Mouse (Mus musculus): ENCODE results near the gene Nck2. TPM values are rescaled to one million over a fixed set of nuclear protein-coding genes. Genes with fewer than 3 reads are reported as not detected.

Gene Nck2
- polyA plus RNA-seq, 1 experiment from 2014 or later: 35.6 TPM

GRCm38 (mm10) chr1:43412825-43413224 is 31.6 kb upstream of the Nck2 start:
- Histone ChIP-seq H3K4me2 (no peak overlapping the region), H3K4me1 (replicated peaks) (peaks cover 14% of the 10 kb centered on the region), H3K36me3 (no peaks in the 10 kb centered on the region), H3K4me3 (no peak overlapping the region), H3K9ac (no peak overlapping the region), H3K27ac (ENCODE audit: poor library complexity, severe bottlenecking) (no peak overlapping the region; the same call in 1 of the 2 replicates), H3K9me3 (replicated peaks) (no peaks in the 10 kb centered on the region), H3K27me3 (replicated peaks) (no peaks in the 10 kb centered on the region)
- WGBS: 68% methylated on average over 3 of the region's 3 CpGs
- peak; percentile 63 for ATAC-seq (ENCODE audit: insufficient number of reproducible peaks, low FRiP score)

DNA sequence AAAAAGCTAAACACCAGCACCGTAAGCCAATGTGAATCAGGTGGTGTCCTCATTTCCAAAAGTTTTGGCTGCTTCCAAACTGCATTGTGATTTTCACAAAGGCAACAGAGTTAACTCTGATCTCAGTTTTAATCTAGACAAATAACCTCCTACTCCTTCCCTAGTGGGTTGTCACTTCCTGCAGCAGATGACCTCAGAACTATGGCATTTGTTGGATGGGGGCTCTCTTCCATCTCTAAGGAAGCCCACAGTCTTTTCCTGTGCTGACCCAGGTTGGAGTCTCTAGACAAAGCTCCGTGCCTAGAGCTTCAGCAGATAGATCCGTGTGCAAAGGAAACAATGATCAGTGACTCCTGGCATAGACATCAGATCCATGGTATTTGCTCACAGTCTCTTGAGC is 31.1 kb upstream of the Nck2 start:
- WGBS: 59% methylated on average over 3 of the region's 3 CpGs
- no peak overlapping the region for H3K4me2 ChIP-seq
- H3K27me3 ChIP-seq (replicated peaks): no peaks in the 10 kb centered on the region
- peaks cover 14% of the 10 kb centered on the region for H3K4me1 ChIP-seq (replicated peaks)
- no peaks in the 10 kb centered on the region for H3K9me3 ChIP-seq (replicated peaks)
- no peak overlapping the region for H3K27ac ChIP-seq (ENCODE audit: poor library complexity, severe bottlenecking)
- no peak overlapping the region for H3K4me3 ChIP-seq
- ATAC-seq (ENCODE audit: insufficient number of reproducible peaks, low FRiP score): no peak
- H3K9ac ChIP-seq: no peak overlapping the region
- no peaks in the 10 kb centered on the region for H3K36me3 ChIP-seq

DNA sequence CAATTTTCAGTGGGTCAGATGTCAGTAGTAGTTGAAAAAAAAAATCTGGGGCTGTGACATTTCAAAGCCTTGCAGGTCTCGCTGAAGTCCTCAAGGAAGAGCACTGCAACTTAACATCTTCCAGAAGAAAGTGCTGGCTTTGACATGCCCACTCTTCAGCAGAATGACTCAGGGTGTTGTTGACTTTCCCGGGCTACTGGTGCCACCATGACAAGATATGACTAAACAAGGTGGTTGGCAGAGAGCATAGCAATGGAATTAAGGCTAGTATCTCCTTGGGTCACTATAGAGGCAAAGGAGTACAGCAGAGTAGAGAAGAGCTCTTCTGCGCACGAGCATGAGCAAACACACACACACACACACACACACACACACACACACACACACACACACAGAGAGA is 30.6 kb upstream of the Nck2 start:
- Histone ChIP-seq H3K36me3 (no peaks in the 10 kb centered on the region), H3K4me3 (no peak overlapping the region), H3K9ac (no peak overlapping the region), H3K4me2 (no peak overlapping the region), H3K27me3 (replicated peaks) (no peaks in the 10 kb centered on the region), H3K27ac (ENCODE audit: poor library complexity, severe bottlenecking) (no peak overlapping the region; the same call in 1 of the 2 replicates), H3K4me1 (replicated peaks) (peaks cover 14% of the 10 kb centered on the region), H3K9me3 (replicated peaks) (no peaks in the 10 kb centered on the region)
- ATAC-seq (ENCODE audit: insufficient number of reproducible peaks, low FRiP score): peak; percentile 69
- 66% methylated on average over 4 of the region's 4 CpGs for WGBS

DNA sequence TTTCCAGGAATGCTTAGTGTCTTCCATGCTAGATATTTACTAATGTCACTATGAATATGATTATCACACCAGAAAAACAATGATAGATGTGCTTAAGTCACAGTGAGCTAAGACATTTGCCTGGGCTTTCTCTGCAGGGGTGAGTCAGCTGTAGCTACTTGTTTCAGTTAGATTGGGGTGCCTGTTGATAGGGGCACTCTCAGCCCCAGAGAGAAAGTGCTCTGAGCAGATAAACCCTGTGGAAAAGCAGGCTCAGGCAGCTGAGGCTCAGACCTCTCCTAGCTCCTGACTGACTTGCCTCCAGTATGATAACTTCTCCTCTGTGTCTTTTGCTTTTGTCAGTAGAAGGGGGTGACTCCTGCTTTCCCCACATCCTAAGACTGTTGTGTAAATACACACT is 30.2 kb upstream of the Nck2 start:
- Histone ChIP-seq H3K4me3 (no peak overlapping the region), H3K4me2 (no peak overlapping the region)
- ATAC-seq (ENCODE audit: insufficient number of reproducible peaks, low FRiP score): peak; percentile 92

DNA sequence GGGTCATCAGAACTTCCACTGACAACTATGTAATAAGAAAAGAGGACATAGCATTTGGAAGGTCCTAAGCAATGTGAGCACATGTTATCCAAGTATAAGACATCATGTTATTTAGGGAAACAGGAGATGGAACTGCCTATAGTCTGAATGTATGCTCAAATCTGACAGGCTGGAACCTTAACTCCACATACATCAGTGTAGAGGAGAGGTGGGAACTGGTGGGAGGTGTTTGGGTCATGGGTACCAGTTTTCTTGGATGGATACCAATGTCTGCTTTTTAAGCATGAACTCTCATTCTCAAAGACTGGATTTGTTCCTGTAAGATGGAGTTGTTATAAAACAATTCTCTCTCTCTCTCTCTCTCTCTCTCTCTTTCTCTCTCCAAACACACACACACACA is 29.4 kb upstream of the Nck2 start:
- no peaks in the 10 kb centered on the region for H3K27me3 ChIP-seq (replicated peaks)
- no peaks in the 10 kb centered on the region for H3K9me3 ChIP-seq (replicated peaks)
- ATAC-seq (ENCODE audit: insufficient number of reproducible peaks, low FRiP score): no peak
- no peak overlapping the region for H3K9ac ChIP-seq
- no peaks in the 10 kb centered on the region for H3K36me3 ChIP-seq
- H3K4me1 ChIP-seq (replicated peaks): peaks cover 14% of the 10 kb centered on the region
- no peak overlapping the region for H3K4me3 ChIP-seq
- H3K4me2 ChIP-seq: no peak overlapping the region
- H3K27ac ChIP-seq (ENCODE audit: poor library complexity, severe bottlenecking): no peak overlapping the region

More for the DNA sequence above, 30.2 kb upstream of the Nck2 start:
- no peaks in the 10 kb centered on the region for H3K9me3 ChIP-seq (replicated peaks)
- H3K4me1 ChIP-seq (replicated peaks): peaks cover 14% of the 10 kb centered on the region
- H3K27ac ChIP-seq (ENCODE audit: poor library complexity, severe bottlenecking): no peak overlapping the region
- no peaks in the 10 kb centered on the region for H3K36me3 ChIP-seq
- H3K27me3 ChIP-seq (replicated peaks): no peaks in the 10 kb centered on the region
- no peak overlapping the region for H3K9ac ChIP-seq

DNA sequence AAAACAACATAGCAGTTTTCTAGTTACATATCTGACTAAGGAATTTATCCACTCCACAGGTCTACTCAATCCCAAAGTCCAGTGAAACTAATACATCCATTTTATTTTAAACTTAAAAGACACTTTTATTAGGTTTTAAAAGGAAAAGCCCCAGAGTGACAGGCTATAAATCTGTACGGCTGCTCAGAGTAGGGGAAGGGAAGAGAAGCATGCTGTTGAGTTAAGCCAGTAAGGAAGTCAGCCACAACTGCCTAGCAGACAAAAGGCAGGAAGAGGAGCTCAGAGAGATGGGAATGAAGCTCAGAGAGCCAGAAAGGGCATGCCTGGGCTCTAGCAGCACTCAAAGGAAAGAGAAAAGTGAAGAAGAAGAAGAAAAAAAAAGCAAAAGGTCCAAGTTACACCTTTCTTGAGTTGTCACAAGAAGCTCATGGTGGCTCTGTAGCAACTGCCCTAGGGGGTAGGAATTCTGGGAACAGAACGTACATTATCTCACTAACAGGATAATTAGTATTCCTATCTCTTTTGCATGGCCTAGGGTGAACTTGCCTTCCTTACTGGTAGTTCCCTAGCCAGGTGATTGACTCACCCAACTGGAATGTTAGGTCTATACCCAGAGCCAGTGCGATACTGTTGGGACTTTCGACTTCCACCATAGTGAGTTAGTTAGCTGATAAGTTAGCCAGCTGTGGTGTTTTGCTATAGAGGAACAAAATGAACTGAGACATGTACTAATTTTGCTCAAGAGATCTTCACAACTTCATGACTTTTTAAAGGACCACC is 21.2 kb upstream of the Nck2 start:
- whole genome bisulfite sequencing: 55% methylated on average over 4 of the region's 4 CpGs
- Histone ChIP-seq H3K9ac (no peak overlapping the region), H3K9me3 (replicated peaks) (no peaks in the 10 kb centered on the region; the same call in 1 of the 2 replicates), H3K4me1 (replicated peaks) (peaks cover 19% of the 10 kb centered on the region), H3K4me2 (no peak overlapping the region), H3K36me3 (no peaks in the 10 kb centered on the region), H3K27me3 (replicated peaks) (no peaks in the 10 kb centered on the region), H3K4me3 (no peak overlapping the region), H3K27ac (ENCODE audit: poor library complexity, severe bottlenecking) (no peak overlapping the region)
- ATAC-seq (ENCODE audit: insufficient number of reproducible peaks, low FRiP score): no peak

DNA sequence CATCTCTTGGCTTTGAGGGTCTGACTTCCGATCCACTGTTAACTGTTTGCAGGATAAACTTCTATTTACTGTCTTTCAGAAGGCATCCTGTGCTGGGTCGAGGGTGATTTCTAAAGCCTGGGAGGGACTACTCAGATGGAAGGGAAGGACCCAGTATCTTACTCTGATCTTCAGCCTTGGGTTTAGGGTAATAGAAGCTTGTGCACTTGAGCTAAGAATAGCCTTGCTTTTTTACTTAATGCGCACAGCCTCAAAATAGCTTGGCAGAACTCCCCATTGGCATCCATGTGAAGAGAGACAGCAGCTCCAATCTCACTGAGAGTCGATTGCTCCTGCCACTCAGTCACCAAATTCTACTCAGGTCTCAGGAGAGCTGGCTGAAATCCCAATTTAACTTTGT is 17.9 kb upstream of the Nck2 start:
- Histone ChIP-seq H3K9ac (no peak overlapping the region), H3K9me3 (replicated peaks) (no peaks in the 10 kb centered on the region), H3K27me3 (replicated peaks) (no peaks in the 10 kb centered on the region), H3K4me2 (peak overlapping the region; percentile 49), H3K27ac (ENCODE audit: poor library complexity, severe bottlenecking) (peak overlapping the region; percentile 71; the same call in 1 of the 2 replicates), H3K36me3 (no peaks in the 10 kb centered on the region), H3K4me1 (replicated peaks) (peaks cover 19% of the 10 kb centered on the region), H3K4me3 (no peak overlapping the region)
- 22% methylated on average over 4 of the region's 4 CpGs for WGBS
- ATAC-seq (ENCODE audit: insufficient number of reproducible peaks, low FRiP score): peak; percentile 51; the same call in 1 of the 2 replicates

DNA sequence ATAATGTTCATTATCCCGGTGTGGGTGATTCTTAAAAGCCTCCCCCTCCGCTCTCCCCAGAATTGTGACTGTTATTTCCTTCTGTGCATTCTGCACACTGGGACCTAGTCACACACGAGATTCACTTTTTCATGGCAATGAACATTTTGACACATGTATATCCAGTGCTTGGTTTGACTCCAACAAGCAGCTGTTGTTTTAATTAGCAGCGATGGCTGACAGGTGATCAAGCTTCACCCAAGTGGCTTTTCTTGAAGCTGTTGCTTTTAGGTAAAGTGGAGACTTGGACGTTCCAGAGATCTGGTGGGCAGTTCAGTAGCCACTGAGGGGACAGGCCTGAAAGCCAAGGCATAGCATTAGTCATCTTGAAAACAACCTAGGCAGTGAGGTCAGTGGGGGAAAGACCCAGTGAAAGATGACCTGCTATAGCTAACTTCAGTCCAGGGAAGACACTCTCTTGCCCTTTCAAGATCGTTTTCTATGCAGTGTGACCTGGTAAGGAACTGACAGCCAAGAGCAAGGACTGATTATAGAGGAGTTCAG is 17.3 kb upstream of the Nck2 start:
- Histone ChIP-seq H3K4me3 (no peak overlapping the region), H3K9ac (no peak overlapping the region), H3K27ac (ENCODE audit: poor library complexity, severe bottlenecking) (peak overlapping the region; percentile 71; the same call in 1 of the 2 replicates), H3K27me3 (replicated peaks) (no peaks in the 10 kb centered on the region), H3K4me2 (peak overlapping the region; percentile 49; the same call in 1 of the 2 replicates), H3K4me1 (replicated peaks) (peaks cover 19% of the 10 kb centered on the region), H3K36me3 (no peaks in the 10 kb centered on the region), H3K9me3 (replicated peaks) (no peaks in the 10 kb centered on the region)
- 55% methylated on average over 6 of the region's 6 CpGs for WGBS
- no peak for ATAC-seq (ENCODE audit: insufficient number of reproducible peaks, low FRiP score)

DNA sequence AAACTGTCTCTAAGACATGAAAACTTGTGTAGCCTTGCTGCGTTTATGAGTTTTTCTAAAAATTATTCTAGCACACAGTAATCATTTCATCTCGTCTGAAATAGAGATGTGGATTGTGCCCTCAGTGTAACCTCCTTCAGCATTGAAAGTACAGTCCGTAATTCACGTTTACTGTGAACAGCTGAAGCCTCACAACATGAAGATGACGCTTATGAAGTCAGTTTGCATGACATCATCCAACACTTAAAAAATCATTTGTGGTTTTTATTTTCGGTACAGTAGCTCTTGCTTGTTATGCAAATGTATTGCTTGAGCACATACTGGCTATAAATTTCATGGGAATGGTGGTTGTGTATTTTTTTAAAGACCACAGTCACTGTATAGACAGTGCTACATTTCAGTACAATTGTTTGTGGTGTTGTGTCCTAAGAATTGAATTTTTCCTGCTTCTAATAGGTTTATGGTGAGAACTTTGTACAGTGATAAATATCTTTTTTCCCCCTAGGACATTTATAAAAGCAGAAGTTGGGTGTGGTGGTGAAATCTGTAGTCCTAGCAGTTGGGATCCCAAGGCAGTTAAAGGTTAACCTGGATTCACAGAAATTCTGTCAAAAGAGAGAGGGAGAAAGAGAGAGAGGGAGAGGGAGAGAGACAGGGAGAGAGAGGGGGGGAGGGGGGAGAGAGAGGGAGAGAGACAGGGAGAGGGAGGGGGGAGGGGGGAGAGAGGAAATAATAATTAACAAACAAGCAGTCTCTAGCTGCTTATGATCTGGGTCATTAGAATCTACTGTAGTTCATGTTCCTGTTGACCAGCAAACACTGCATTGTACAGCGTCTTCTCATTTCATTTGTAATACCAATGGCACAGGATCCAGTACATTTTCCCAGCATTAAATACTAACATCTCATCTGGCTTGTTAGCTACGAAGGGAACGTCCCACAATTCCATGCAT is 14.2 kb upstream of the Nck2 start:
- ATAC-seq (ENCODE audit: insufficient number of reproducible peaks, low FRiP score): no peak
- Histone ChIP-seq H3K4me1 (replicated peaks) (peaks cover 27% of the 10 kb centered on the region), H3K4me2 (no peak overlapping the region), H3K9me3 (replicated peaks) (no peaks in the 10 kb centered on the region), H3K36me3 (no peaks in the 10 kb centered on the region), H3K4me3 (no peak overlapping the region), H3K9ac (no peak overlapping the region), H3K27me3 (replicated peaks) (no peaks in the 10 kb centered on the region), H3K27ac (ENCODE audit: poor library complexity, severe bottlenecking) (no peak overlapping the region)
- WGBS: 83% methylated on average over 9 of the region's 9 CpGs

- Histone ChIP-seq H3K9ac (no peak overlapping the region), H3K36me3 (no peaks in the 10 kb centered on the region), H3K4me2 (no peak overlapping the region), H3K27ac (ENCODE audit: poor library complexity, severe bottlenecking) (no peak overlapping the region), H3K4me1 (replicated peaks) (peaks cover 14% of the 10 kb centered on the region), H3K9me3 (replicated peaks) (no peaks in the 10 kb centered on the region), H3K27me3 (replicated peaks) (no peaks in the 10 kb centered on the region), H3K4me3 (no peak overlapping the region)
- no peak for ATAC-seq (ENCODE audit: insufficient number of reproducible peaks, low FRiP score)
- 63% methylated on average over 4 of the region's 4 CpGs for WGBS
These were observed 10.5 kb upstream of the Nck2 start for GRCm38 (mm10) chr1:43433853-43434252.

GRCm38 (mm10) chr1:43436554-43436953 is 7.8 kb upstream of the Nck2 start:
- no peak overlapping the region for H3K4me2 ChIP-seq

More at GRCm38 (mm10) chr1:43436554-43436953, 7.8 kb upstream of the Nck2 start:
- peaks cover 14% of the 10 kb centered on the region for H3K4me1 ChIP-seq (replicated peaks)
- H3K27me3 ChIP-seq (replicated peaks): no peaks in the 10 kb centered on the region
- no peak overlapping the region for H3K27ac ChIP-seq (ENCODE audit: poor library complexity, severe bottlenecking)
- no peak overlapping the region for H3K4me3 ChIP-seq
- H3K36me3 ChIP-seq: no peaks in the 10 kb centered on the region
- no peak overlapping the region for H3K9ac ChIP-seq
- ATAC-seq (ENCODE audit: insufficient number of reproducible peaks, low FRiP score): no peak
- H3K9me3 ChIP-seq (replicated peaks): no peaks in the 10 kb centered on the region
